Mouse (Mus musculus): Measurements from ENCODE around the gene Tradd.

Gene Tradd

DNA sequence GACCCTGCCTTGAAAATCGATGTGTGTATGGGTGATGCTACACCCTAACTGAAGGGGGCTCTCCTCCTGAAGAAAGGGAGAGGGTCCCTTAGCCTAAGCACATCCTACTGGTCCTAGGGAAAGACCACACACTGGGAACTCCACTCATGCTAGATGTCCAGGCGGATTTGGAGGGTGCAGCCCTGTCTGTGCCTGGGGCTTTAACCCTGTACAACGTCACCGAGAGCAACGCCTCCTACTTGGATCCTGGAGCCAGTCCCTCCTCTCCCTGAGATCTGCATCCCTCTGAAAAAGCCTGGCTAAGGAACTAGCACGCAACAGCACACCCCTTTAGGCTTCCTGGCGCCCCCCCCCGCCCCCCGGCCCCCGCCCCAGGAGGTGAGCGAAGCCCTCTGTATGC is 11.0 kb upstream of the Tradd start:
- DNase-seq (ENCODE audit: extremely low read depth, insufficient read length, low spot score), result no peak

DNA sequence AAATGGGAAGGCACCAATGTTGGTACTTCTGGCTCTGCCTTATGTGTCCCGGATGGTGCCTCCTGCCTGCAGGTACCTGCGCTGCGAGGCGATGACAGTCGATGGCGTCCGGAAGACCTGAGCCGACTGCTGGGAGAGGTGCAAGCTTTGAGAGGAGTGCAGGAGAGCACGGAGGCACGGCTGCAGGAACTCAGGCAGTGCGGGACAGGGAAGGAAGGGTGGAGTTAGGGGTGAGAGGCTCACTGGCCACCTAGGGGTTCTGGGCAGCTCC is 6.4 kb upstream of the Tradd start:
- DNase-seq (ENCODE audit: extremely low read depth, insufficient read length, low spot score), result no peak

DNA sequence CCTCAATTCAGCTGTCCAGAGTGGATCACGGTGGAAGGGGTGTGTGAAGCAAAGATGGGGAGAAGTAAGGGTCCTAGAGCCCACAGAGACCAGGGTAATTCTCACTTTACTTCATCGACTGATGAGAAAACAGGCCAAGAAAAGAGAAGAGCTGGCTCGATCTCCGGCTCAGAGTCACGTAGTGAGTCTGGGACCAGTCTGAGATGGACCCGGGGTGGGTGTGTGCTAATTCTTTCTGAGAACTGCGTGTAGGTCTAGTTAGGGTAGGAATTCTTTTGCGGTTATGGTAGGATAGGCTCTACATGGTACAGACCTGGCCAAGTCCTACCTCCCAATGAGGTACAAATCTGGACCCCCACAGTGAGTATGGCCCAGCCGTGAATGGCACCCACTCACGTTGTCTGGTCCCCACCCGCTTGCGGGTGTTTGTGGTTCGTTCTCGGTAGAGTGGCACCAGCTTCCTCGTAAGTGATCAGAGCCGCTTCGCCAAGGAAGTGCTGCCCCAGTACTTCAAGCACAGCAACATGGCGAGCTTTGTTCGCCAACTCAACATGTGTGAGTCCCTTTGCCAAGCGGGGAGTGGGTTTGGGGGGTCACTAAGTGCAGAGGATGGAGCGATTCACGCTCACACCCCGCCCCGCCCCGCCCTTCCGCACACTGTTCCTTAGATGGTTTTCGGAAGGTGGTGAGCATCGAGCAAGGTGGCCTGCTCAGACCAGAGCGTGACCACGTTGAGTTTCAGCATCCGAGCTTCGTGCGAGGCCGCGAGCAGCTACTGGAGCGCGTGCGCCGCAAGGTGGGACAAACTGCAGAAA is 5.9 kb upstream of the Tradd start:
- no peak for DNase-seq (ENCODE audit: extremely low read depth, insufficient read length, low spot score)

DNA sequence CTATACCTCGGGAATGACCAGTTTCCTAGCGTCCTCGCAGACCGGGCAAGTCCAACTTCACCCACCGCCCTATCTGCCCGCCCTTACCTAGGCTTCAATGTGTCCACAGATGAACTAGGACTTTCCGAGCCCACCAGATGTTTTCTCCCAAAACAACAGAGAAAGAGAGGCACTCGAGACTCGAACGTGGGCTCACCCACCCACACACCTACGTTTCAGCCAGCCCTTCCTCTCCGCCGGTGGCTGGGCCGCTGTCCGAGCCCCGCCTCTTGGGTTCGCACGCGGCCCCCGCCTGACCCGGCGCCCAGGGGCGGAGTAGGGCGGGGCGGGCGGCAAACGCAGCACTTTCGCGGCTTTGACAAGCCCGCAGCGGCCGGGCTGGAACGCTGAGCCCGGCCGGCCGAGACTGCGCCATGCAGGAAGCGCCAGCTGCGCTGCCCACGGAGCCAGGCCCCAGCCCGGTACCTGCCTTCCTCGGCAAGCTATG is 5.1 kb upstream of the Tradd start, which contains the start of gene Hsf4:
Gene Hsf4, plus strand, starts transcription at position 341 of the 487 bp plus-strand sequence.
- DNase-seq (ENCODE audit: extremely low read depth, insufficient read length, low spot score), result no peak

DNA sequence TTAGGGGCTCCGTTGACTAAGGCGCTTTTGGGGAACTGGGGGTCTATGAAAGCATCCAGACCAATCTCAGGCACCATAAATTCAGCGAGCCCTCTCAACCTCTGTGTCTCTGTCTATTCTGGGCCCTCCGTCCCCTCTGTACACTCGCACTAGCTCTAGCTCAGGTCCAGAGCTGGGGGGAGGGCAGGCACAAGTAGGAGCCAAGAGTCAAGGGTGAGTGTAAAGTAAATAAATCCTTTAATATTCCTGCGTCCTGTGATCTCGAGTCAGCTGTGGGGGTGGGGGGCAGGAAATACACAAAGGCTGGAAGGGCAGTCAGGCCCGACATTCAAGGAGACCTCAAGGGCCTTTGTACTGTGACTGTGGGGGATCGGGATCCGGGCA is 4.7 kb upstream of the Tradd start:
- no peak for DNase-seq (ENCODE audit: extremely low read depth, insufficient read length, low spot score)

DNA sequence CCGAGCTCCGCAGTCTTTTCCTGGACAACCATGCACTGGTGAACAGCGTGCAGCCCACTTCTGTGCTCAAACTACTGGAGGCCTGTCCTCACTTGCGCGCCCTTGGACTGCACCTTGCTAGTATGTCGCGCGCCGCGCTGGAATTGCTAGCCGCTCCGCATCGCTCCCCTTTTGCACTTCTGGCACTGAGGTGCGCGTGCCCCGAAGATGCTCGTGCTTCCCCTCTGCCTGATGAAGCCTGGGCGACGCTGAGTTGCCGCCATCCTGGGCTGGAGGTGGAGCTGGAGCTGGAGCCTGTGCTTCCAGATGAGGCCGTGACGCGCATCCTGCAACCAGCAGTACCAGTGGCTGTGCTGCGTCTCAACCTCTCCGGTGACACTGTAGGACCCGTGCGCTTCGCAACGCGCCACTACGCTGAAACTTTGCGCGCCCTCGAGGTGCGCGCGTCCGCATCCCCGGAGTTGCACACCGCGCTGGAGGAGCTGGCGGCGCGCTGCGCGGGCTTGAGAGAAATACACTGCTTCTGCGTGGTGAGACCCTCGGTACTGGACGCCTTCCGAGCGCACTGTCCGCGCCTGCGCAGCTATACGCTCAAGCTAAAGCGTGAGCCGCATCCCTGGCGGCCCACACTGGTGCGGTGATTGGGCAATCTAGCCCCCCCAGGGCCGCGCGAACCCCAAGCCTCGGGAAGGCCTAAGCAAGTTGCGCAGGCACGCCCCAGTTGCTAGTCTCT is 4.1 kb upstream of the Tradd start:
- no peak for DNase-seq (ENCODE audit: extremely low read depth, insufficient read length, low spot score)

DNA sequence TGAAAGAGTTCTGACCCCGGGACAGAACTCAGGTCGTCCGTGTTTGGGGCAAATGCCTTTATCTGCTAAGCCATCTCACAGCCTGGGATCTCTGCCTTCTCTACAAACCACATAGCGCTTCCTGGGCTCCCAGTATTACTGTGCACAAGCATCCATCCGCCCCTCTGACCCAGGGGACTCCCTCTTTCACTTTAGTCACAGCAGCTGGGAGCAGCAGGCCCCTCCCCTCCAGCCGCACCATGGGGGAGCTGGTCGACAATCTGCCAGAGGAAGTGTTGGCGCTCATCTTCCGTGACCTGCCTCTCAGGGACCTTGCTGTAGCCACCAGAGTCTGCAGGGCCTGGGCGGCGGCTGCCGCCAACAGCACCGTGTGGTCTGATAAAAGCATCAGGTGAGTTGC is 2.4 kb upstream of the Tradd start:
- DNase-seq (ENCODE audit: extremely low read depth, insufficient read length, low spot score), result no peak

DNA sequence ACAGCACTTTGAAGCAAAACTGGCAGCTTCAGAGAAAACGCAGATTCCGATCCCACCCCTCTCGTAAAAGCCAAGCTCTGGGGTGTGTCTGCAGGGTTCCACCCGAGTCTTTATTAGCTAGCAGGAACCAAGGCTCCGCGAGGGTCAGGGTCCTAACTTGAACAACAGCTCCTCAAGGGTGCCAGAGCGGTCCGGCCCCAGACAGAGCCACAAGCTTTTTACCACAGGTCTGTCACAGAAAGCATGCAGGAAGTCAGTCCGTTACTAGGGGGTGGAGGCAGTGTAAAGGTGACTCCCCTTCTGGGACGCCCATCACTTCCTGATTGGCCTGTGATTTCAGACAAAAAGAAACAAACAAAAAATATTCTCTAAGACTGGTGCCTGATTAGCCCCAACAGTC is 719 bp upstream of the Tradd start:
- peak; percentile 55 for DNase-seq (ENCODE audit: extremely low read depth, insufficient read length, low spot score)

DNA sequence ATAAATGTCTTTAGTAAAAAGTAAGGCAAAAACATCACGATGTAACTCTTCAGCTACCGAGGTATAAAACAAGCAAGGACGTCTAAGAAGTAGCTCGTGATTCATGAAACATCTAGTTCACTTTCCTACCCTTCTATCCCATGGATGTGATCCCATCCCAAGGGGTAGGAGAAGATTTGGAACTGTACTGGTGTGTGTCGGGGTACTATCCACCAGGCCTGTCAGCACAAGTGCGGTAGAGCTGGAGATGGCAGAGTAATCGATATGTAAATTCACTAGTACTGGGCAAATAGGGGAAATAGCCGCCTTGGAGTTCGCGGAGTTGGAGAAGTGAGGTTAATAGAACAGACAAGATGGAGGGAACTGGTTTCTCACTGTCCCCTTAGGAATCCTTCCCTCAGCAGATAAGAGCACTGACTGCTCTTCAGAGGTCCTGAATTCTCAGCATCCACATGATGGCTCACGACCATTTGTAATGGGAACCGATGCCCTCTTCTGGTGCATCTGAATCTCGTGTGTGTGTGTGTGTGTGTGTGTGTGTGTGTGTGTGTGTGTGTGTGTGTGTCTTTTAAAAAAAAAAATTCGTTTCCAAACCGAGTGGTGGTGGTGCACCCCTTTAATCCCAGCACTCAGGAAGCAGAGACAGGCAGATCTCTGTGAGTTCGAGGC is 1.0 kb downstream of the Tradd start:
- no peak for DNase-seq (ENCODE audit: extremely low read depth, insufficient read length, low spot score)

DNA sequence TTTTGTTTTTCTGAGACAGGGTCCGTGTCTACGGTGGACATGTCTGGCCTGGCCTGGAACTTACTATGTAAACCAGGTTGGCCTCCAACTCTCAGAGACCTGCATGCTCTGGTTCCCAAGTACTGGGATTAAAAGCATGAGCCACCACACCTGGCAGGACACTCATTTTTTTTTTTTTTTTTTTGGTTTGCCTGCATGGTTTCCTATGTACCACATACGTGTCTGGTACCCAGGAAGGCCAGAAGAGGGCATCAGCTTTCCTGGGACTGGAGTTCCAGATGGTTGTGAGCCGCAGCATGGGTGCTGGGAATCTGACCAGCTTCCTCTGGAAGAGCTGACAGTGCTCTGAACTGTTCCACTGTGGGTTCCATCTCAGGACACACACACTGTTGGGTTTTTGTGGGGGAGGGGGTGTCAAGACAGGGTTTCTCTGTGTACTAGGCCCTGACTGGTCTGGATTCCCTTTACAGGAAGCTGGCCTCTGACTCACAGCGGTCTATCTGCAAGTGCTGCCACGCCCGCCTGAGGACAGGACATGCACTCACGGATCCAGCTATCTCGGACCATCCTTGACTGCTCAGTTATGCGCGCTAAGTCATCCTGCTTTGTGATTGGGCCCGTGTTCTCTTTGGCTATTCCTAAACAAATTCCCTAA is 3.0 kb downstream of the Tradd start:
- no peak for DNase-seq (ENCODE audit: extremely low read depth, insufficient read length, low spot score)

DNA sequence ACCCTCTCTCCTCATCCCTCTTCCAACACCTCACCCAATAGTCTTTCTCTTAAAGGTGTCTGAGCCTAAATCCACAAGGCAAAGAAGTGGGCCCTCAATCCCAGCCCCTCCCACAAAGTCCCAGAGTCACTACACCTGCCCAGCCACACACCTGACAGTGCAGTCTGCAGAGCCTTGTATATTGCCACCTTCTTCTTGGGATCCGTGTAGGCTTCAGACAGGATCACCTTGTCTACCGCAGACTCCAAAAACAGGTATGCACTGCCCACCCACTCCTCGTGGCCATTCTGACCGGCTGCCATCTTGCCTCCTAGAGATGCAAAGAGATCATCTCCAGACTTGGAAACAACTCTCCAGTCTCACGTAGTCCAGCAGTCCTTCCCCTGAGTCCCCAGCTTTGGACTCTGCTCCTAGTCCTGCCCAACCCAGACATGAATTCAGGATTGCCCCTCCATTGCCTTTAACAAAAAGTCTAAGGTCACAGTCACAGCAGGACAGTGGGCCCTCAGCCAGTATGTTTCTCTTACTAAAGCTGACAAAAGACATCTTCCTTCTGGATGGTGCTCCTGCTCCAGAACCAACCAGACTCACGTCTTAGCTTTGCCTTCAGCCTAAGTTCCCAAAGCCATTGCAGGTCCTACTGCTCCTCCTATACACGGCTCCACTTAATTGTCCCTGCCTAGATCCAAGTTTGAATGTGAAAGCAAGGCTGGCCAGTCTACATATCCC is 3.9 kb downstream of the Tradd start:
- no peak for DNase-seq (ENCODE audit: extremely low read depth, insufficient read length, low spot score)

DNA sequence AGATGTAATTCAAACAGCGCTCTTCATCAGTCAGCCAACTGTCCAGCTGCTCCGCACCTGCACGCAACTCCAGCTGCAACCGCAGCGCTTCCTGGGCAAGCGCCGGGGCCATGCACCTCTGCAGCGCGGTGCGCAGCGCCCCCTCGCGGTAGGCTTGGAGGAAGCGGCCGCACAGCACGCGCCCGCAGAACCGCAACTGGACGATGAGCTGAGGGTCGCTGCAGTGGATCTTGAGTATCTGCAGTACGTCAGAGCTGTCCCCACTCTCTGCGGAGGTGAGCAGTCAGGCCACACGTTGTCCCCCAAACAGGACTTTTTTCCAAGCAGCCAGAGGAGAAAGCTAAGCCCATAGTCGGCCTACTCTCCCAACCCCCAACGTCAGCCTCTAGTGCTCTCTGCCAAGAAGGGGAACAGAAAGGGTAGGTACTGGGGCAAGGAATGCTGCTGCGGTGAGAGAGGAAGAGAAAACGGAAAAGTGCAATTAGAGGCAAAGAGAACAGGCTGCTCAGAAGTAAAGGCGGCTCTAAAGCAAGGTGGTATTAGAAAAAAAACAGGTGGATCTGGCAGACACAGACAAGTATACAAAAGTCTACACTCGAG is 4.6 kb downstream of the Tradd start:
- no peak for DNase-seq (ENCODE audit: extremely low read depth, insufficient read length, low spot score)

DNA sequence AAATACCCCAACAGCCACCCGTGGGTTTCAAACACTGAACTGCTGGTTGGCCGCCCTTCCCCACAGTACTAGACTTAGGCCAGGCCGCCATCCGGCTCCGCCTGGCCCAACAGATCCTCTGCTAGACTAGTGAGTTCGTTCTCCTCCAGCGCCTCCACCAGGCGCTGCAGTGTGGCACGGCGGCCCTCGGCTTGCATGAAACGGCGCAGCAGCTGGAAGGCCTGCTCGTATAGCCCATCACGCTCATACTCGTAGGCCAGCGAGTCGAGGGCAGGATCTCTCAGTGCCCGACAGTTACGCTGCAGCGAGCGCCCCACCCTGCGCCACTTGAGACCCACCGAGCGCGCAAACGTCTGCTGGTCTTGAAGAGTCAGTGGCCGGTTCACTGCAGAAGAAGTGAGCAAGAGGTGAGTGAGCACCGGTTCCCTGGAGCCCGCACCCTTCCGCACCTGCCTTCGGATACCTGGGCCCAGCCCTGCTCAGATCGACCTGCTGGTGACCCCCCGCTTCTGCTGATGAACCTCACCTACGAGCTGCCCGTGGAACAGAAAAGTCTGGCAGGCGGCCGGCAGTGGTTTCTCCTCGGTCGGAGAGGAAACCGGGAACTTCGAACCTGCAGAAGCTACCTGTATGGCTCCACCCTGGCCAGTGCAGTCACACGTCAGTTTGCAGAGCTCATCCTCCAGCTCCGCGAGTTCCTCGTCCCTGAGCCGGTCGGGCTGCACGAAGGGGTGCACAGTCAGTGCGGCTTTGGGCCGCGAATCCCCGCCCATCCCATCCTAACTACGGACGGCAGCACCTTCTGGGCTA is 5.3 kb downstream of the Tradd start:
- no peak for DNase-seq (ENCODE audit: extremely low read depth, insufficient read length, low spot score)

DNA sequence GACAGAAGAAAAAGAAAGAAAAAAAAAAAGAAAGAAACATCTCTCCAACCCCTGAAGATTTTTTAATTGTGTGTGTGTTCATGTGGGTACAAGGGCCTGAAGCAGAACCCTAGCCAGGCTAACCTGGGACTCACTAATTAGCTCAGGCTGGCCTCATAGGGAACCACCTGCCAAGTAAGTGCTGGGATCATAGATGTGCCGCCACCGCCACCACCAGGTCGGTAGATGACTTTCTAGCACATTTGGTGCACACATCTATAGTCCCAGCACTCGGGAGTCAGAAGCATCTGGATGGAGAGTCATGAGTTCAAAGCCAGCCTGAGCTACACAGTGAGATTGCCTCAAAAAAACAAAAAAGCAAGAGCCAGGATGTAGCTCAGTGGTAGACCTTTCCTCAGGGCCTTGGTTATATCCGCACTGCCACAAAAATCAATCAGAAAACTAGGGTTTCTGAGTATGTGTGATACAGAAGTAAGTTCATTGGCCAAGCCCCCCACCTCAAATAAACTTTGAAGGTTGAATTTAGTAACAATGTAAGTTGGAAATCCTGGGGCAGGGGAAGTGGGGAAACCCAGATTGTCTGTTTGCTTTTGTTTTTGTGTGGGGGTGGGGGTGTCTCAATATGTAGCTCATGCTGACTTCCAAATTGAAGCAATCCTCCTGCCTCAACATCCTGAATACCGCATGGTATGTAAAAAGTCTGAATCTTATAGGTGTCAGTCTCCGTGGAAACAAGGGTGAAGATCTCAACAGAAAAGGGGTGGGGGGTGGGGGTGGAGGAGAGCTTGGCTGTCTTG is 6.9 kb downstream of the Tradd start:
- no peak for DNase-seq (ENCODE audit: extremely low read depth, insufficient read length, low spot score)

DNA sequence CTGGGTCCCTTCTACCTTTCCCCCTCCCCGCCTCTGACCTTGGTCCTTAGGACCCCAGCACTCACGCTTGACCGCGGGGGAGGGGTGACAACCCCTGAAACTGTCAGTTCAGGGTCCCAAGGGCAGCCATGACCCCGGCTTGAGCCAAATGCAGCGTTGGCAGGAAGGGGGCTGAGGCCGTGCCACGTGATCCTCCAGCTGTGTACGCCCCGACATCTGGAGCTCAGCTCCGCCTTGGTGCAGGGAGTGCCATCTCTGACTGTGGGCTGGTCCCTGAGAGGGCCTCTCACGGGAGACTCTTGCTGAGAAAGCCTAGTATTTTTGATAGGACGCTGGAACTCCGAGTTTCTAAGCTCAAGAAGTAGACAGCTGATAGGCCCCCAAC is 9.5 kb downstream of the Tradd start, which contains the start of gene B3gnt9:
Gene B3gnt9, minus strand, starts transcription at position 188 of the 385 bp plus-strand sequence.
- DNase-seq (ENCODE audit: extremely low read depth, insufficient read length, low spot score), result no peak

DNA sequence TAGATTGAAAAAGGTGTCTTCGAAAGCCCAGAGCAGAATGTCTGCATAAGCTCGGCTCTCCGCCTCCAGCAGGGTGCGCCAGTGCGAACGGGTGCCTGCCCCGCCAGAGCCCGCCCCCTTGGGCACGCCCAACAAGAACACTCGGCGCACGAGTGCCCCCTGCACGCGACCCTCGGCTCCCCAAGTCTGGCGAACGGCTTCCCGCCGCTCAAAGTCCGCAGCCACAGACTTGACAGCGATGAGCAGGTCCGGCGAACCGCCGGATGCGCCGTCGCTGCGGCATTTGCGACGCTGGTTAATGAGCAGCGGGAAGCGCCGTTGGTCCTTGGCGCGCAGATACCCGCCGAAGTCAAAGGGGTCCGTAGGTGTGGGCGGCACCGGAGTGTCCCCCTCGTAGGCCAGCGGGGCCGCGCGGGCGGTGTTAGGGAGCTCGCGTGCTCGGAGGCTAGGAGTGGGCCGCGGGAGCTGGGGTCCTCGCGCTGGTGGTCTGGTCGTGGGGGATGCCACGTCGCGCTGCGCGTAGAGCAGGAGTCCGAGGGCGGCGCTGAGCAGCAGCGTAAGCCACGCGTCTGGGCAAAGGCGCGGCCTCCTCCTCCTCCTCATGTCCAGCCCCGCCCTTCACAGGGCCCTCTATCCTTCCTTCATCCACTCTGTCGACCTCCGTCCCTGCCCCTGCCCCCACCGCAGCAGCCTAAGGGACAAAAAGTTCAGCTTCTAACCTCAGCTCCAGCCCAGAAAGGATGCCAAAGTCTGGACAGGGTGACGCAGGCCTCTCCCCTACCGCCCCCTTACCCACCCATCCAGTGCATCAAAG is 10.1 kb downstream of the Tradd start:
- no peak for DNase-seq (ENCODE audit: extremely low read depth, insufficient read length, low spot score)

DNA sequence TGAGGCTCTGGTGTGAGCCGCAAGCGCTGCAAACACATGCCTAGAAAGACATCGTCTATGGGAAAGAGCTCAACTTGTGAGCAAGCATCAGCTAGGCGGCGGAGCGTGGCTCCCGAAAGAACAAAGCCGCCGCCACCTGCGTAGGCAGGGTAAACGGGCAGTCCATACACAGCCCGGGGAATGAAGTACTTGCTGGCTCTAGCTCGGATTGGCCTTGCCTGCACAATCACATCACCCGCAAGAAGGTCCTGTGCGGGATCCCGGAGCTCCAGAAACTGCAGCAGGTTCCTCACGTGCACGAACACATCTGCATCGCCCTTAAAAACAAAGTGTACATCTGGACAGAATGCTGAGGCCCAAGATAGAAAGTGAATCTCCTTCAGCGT is 10.7 kb downstream of the Tradd start:
- no peak for DNase-seq (ENCODE audit: extremely low read depth, insufficient read length, low spot score)
